Mouse (Mus musculus) spleen, adult 18-20 months (tissue): ENCODE data around the gene Pgp.
A peak's percentile ranks its signal among the peaks of the same experiment; 100 is the strongest.

Source experiments
- DNase-seq, 2 experiments: peaks; one replicate each; pipeline ENCODE4 v3.0.0; 2022; ENCODE audit warnings: mixed read lengths in 2 of 2

The Pgp gene

GRCm38 (mm10) chr17:24485090-24485860 lies 15.1 kb downstream of the Pgp start:
- DNase-seq = no peak

GRCm38 (mm10) chr17:24488186-24488661 lies 18.0 kb downstream of the Pgp start, which contains the start of gene Caskin1:
Gene Caskin1, plus strand, starts transcription at chr17:24488601.
- DNase-seq = no peak

- no peak for DNase-seq
Measured at GRCm38 (mm10) chr17:24488662-24489264, 18.6 kb downstream of the Pgp start.

GRCm38 (mm10) chr17:24489265-24490030 lies 19.3 kb downstream of the Pgp start:
- DNase-seq = no peak

- DNase-seq = no peak
Measured at GRCm38 (mm10) chr17:24490399-24490798, 20.2 kb downstream of the Pgp start.

GRCm38 (mm10) chr17:24494627-24495335 lies 24.6 kb downstream of the Pgp start:
- peak in 1 of 2 experiments; percentile 51 for DNase-seq

- no peak for DNase-seq
Measured at GRCm38 (mm10) chr17:24495443-24495842, 25.3 kb downstream of the Pgp start.

- DNase-seq = no peak
Measured at GRCm38 (mm10) chr17:24496026-24496425, 25.8 kb downstream of the Pgp start.

GRCm38 (mm10) chr17:24502208-24502607 lies 32.0 kb downstream of the Pgp start:
- DNase-seq = no peak

GRCm38 (mm10) chr17:24504085-24504484 lies 33.9 kb downstream of the Pgp start:
- DNase-seq = no peak

GRCm38 (mm10) chr17:24505286-24505955 lies 35.2 kb downstream of the Pgp start:
- no peak for DNase-seq

- no peak for DNase-seq
Measured at GRCm38 (mm10) chr17:24506332-24507070, 36.3 kb downstream of the Pgp start.

GRCm38 (mm10) chr17:24507129-24507664 lies 37.0 kb downstream of the Pgp start:
- DNase-seq = no peak

- DNase-seq = no peak
Measured at GRCm38 (mm10) chr17:24507806-24508460, 37.7 kb downstream of the Pgp start.

- DNase-seq = no peak
Measured at GRCm38 (mm10) chr17:24513609-24514008, 43.4 kb downstream of the Pgp start.

- DNase-seq = no peak
Measured at GRCm38 (mm10) chr17:24514270-24515257, 44.4 kb downstream of the Pgp start.

GRCm38 (mm10) chr17:24520450-24520849 lies 50.3 kb downstream of the Pgp start:
- DNase-seq = no peak
